Mouse (Mus musculus): Measurements from ENCODE around the gene Gm49661. TPM values are rescaled to one million over a fixed set of nuclear protein-coding genes. Genes with fewer than 3 reads are reported as not detected.

Gm49661 gene
- polyA plus RNA-seq, 1 experiment = not detected

- TF ChIP-seq GATA1 (IDR thresholded peaks at IDR 0.05; ENCODE audit: low read length) = no peak
These were observed 12.5 kb downstream of the Gm49661 start for GRCm38 (mm10) chr8:84956768-84957167.

GRCm38 (mm10) chr8:84952612-84953255, 16.5 kb downstream of the Gm49661 start:
- no peak for TF ChIP-seq GATA1 (IDR thresholded peaks at IDR 0.05; ENCODE audit: low read length)

- no peak for TF ChIP-seq GATA1 (IDR thresholded peaks at IDR 0.05; ENCODE audit: low read length)
These were observed 19.5 kb downstream of the Gm49661 start for GRCm38 (mm10) chr8:84949753-84950152.

DNA sequence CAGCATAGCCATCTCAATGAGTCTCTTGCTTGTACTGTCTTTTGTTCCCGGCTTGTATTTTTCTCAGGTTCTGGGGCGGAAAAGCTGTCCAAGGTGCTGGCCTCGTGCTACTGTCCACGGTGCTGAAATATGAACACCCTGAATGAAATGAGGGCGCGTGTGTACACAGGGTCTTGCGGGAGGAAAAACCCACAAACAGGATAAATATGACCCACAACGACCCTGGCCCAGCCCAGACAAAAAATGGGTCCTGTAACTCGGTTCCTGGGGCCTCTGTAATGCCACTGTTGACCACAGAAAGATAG, 22.0 kb downstream of the Gm49661 start:
- TF ChIP-seq GATA1 (IDR thresholded peaks at IDR 0.05; ENCODE audit: low read length) = no peak

DNA sequence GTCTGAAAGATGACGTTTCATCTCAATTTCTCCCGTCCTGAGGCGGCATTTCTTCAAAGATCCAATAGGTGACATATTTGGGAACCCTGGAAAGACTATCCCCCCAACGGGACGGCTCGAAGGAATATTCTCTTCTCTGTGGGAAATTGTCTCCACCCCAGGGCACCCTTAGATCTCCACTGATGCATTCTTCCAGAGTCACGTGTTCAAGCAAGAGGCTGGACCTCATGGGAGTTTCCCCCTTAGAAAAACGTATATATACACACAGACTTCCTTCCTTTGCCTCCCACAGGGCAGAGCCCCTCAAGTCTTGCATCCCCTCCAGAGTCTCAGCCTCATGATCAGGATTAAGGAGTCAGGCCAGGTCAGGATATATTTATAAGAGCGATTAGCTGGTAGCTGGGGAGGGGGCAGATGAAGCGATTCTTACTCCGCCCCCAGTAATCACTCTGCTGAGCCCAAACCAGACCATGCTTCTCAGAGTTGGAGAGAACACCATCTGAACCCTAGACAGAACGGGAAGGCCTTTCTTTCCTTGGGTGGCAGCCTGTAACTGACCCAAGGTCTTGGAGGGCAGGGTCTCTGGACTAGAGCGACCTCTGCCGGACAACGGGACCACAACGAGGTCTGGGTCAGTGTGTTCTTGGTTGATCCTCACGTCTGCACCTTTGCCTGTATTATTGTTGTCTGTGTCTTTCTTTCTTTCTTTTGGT, 22.5 kb downstream of the Gm49661 start, which contains the start of gene Rtbdn:
TSS of gene Rtbdn (plus strand) at position 464 of the 713 bp plus-strand sequence.
- TF ChIP-seq GATA1 (IDR thresholded peaks at IDR 0.05; ENCODE audit: low read length) = no peak

- TF ChIP-seq GATA1 (IDR thresholded peaks at IDR 0.05; ENCODE audit: low read length) = no peak
These were observed 23.4 kb downstream of the Gm49661 start for GRCm38 (mm10) chr8:84945633-84946527.

GRCm38 (mm10) chr8:84945235-84945632, 24.0 kb downstream of the Gm49661 start:
- TF ChIP-seq GATA1 (IDR thresholded peaks at IDR 0.05; ENCODE audit: low read length) = no peak

DNA sequence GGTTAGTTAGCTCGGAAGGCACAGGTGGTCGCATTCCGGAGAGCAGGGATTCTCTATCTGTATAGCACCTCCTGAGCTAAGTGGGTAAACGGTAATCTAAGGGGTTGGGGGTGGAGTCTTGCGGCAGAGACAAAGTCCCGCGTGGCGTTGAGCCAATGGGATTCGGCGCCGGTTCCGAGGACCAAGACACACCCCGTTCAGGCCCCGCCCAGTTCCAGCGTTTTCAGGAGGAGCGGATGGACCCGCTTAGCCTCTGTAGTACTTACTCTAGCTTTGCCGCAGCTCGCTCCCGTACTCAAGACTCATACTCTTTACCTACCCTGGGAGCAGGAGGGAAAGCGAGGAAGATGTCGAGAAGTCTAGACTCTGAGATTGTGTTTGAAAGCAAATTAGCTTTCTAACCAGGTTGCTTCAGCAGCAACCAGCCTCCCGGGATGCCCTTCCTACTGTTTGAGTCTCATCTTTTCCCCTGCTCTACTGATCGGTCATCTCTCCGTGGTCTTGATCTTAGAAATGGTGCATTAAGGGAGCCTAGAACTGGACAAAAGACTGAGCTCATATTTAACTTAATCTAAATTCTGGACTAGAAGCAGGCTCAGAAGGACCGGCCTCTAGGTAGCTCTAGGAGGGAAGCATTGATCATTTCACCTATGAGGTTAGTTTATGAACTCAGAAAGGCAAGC, 24.6 kb downstream of the Gm49661 start:
- TF ChIP-seq GATA1 (IDR thresholded peaks at IDR 0.05; ENCODE audit: low read length) = no peak

DNA sequence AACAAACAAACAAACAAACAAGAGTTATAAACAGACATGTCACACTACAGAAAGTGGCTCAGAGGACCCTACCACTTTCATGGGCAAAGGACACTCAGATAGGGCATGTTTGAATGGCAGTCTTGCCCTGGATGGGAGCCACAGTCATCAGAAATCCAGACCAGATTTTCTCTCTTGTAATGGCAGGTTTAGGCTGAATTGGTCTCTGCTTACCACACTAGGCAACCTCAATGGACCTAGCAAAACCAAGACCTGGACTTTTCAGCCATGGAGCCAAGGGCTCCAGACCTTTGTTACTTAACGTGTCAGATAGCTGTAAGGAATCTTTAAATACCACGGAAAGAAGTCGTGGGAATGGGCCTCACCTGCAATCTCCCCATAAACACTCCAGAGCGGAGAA, 25.5 kb downstream of the Gm49661 start:
- TF ChIP-seq GATA1 (IDR thresholded peaks at IDR 0.05; ENCODE audit: low read length) = no peak

DNA sequence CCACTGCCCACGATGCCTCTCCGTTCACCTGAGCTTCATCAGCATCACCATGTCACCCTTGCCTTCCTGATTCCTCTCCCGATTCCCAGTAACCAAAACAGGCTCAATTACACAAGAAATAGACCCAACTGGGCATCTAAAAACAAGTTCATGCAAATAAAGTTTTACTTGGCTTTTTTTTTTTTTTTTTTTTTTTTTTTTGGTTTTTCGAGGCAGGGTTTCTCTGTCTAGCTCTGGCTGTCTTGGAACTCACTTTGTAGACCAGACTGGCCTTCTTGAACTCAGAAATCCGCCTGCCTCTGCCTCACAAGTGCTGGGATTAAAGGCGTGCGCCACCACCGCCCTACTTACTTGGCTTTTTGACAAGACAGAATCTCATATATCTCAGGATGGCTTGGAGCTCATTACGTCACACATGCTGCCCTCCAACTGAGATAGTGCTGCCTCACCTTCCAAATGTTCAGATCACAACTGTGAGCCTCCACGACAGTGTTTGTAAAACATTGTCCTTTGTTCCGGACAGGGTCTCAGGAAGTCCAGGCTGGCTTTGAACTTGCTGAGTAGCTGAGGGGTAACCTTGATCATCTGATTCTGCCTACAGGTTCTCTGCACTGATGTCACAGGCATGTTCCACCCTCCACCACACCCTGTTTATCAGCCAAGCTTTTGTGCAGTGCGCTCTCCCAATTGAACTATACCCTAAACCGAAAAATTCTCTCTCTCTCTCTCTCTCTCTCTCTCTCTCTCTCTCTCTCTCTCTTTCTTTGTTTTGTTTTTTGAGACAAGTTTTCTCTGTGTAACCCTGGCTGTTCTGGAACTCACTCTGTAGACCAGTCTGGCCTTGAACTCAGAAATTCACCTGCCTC, 31.4 kb downstream of the Gm49661 start:
- no peak for TF ChIP-seq GATA1 (IDR thresholded peaks at IDR 0.05; ENCODE audit: low read length)

DNA sequence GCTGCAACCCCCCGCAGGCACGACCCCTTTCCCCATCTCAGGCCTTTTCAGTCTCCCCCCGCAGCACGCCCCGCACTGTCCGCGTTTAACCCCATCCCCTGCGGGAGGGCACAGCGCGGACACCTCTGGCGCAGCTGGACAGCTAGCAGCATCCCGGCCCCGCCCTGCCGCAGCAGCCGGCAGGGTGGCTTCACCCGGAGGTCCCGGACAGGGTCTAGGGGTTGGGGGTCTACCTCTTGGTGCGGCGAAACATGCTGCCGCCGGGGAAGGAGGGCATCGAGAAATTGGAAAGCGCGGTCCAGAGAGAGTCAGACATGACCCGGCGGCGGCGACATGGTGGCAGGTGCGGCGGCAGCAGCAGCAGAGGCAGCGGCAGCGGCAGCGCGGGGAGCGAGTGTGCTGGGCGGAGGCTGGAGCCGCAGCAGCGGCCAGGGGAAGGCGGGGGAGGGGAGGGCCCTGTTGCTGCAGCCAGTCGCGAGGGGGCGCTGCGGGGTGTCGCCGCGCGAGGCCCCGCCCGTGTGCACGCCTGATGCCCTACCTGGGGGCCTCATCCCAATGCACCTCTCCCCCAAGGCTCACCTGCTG, 32.2 kb downstream of the Gm49661 start, which contains the start of gene Mast1:
TSS of gene Mast1 (minus strand) at position 398 of the 585 bp plus-strand sequence.
- no peak for TF ChIP-seq GATA1 (IDR thresholded peaks at IDR 0.05; ENCODE audit: low read length)

DNA sequence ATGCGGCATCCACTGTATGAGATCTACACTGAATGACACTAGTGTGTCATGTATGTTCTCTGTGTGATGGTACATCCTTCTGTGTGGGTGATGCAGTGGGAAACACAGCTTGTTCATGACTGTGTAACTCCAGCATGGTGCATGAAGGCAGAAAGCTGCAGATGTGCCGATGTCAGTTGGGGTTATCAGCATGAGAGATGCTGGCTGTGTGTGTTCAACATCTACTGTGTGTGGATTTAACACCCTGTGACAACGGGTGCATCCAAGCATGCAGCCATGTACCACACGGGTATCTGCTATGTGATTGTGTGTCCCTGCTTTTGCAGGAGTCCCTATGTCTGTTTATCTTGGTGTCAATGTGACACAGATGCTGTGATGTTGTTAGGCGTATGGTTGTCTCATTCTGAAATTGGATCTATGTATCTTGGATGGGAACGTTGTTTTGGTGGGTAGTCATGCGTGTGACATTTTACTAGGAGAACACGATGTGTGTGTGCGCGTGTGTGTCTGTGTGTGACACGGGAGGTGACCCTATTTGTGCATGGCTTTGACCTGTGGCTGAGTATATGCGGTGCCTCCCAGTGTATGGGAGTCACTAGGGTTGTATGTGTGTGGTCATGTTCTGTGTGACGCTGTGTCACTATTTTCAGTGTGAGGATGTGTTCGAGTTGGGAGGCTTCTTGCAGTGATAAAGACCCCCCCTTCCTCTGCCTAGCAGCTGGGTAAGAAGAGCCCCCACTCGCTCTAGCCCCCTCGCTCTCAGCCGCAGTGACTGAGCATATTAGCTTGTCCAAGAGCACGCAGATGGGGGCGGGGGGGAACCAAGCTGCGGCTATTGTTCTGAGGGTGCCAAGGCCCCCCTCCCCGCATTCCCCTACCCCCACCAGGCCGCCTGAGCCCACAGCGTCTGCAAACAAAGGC, 32.9 kb downstream of the Gm49661 start:
- no peak for TF ChIP-seq GATA1 (IDR thresholded peaks at IDR 0.05; ENCODE audit: low read length)

DNA sequence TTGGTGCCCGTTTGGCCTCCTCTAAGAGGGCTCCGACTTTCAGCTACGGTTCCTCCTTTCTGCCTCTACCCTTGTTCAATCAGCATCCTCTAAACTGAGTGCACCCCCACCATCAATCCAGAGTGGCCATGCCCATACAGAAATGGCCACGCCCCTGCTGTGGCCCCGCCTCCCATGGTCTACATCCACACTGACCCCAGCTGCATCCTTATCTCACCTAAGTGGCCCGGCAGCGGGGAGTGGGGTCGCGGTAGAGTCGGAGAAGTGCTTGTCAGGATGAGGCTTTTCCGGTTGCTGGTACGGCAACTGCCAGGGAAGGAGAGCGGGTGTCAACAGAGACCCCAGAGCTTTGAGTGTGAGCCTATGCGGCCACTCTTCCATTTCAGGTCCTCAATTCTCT, 33.7 kb downstream of the Gm49661 start:
- TF ChIP-seq GATA1 (IDR thresholded peaks at IDR 0.05; ENCODE audit: low read length) = no peak
